Mouse (Mus musculus): ENCODE results near the gene Fam117a. TPM values are rescaled to one million over a fixed set of nuclear protein-coding genes. Genes with fewer than 3 reads are reported as not detected.

The Fam117a gene
- polyA plus RNA-seq, 1 experiment, result 14.3 TPM

- 79% methylated on average over 4 of the region's 4 CpGs for WGBS
- DNase-seq, result no peak
Measured at GRCm38 (mm10) chr11:95343180-95343579, 6.4 kb downstream of the Fam117a start.

GRCm38 (mm10) chr11:95344181-95344580 is 7.4 kb downstream of the Fam117a start:
- 71% methylated on average over 2 of the region's 2 CpGs for WGBS

More at GRCm38 (mm10) chr11:95343180-95343579, 6.4 kb downstream of the Fam117a start:
- no peak overlapping the region for H3K4me3 ChIP-seq (replicated peaks; ENCODE audit: insufficient read depth, low read depth, low read length)
- H3K27ac ChIP-seq (ENCODE audit: insufficient read depth, low read length), result no peak overlapping the region
- no peaks in the 10 kb centered on the region for H3K4me1 ChIP-seq (ENCODE audit: control insufficient read depth, insufficient read depth, low read length)
- no peak for TF ChIP-seq CTCF (IDR thresholded peaks at IDR 0.05; ENCODE audit: borderline replicate concordance, insufficient read depth, low read depth, low read length)
- H3K27me3 ChIP-seq (ENCODE audit: control insufficient read depth, insufficient read depth, low read length), result no peaks in the 10 kb centered on the region

GRCm38 (mm10) chr11:95350289-95350688 is 13.5 kb downstream of the Fam117a start:
- DNase-seq, result no peak
- WGBS, result 32% methylated on average over 6 of the region's 6 CpGs
- no peak for TF ChIP-seq POLR2A (IDR thresholded peaks at IDR 0.05; ENCODE audit: borderline replicate concordance, insufficient read depth, low read length)
- no peak for TF ChIP-seq CTCF (IDR thresholded peaks at IDR 0.05; ENCODE audit: borderline replicate concordance, insufficient read depth, low read depth, low read length)
- Histone ChIP-seq H3K4me3 (replicated peaks; ENCODE audit: insufficient read depth, low read depth, low read length) (no peak overlapping the region), H3K27ac (ENCODE audit: insufficient read depth, low read length) (no peak overlapping the region), H3K27me3 (ENCODE audit: control insufficient read depth, insufficient read depth, low read length) (no peaks in the 10 kb centered on the region), H3K4me1 (ENCODE audit: control insufficient read depth, insufficient read depth, low read length) (no peaks in the 10 kb centered on the region; the same call in 1 of the 2 replicates)

More at GRCm38 (mm10) chr11:95344181-95344580, 7.4 kb downstream of the Fam117a start:
- H3K4me3 ChIP-seq (replicated peaks; ENCODE audit: insufficient read depth, low read depth, low read length), result no peak overlapping the region
- DNase-seq, result no peak
- no peak for TF ChIP-seq CTCF (IDR thresholded peaks at IDR 0.05; ENCODE audit: borderline replicate concordance, insufficient read depth, low read depth, low read length)
- TF ChIP-seq POLR2A (IDR thresholded peaks at IDR 0.05; ENCODE audit: borderline replicate concordance, insufficient read depth, low read length), result no peak
- H3K4me1 ChIP-seq (ENCODE audit: control insufficient read depth, insufficient read depth, low read length), result no peaks in the 10 kb centered on the region
- no peak overlapping the region for H3K27ac ChIP-seq (ENCODE audit: insufficient read depth, low read length)
- no peaks in the 10 kb centered on the region for H3K27me3 ChIP-seq (ENCODE audit: control insufficient read depth, insufficient read depth, low read length)

- 91% methylated on average over 3 of the region's 3 CpGs for WGBS
- no peak overlapping the region for H3K27ac ChIP-seq (ENCODE audit: insufficient read depth, low read length)
- no peak for DNase-seq
- no peak overlapping the region for H3K4me3 ChIP-seq (replicated peaks; ENCODE audit: insufficient read depth, low read depth, low read length)
- TF ChIP-seq CTCF (IDR thresholded peaks at IDR 0.05; ENCODE audit: borderline replicate concordance, insufficient read depth, low read depth, low read length) (no peak), POLR2A (IDR thresholded peaks at IDR 0.05; ENCODE audit: borderline replicate concordance, insufficient read depth, low read length) (no peak)
- H3K4me1 ChIP-seq (ENCODE audit: control insufficient read depth, insufficient read depth, low read length), result no peaks in the 10 kb centered on the region; the same call in 1 of the 2 replicates
- no peaks in the 10 kb centered on the region for H3K27me3 ChIP-seq (ENCODE audit: control insufficient read depth, insufficient read depth, low read length)
Measured at GRCm38 (mm10) chr11:95350960-95351359, 14.1 kb downstream of the Fam117a start.

GRCm38 (mm10) chr11:95352686-95353085 is 15.9 kb downstream of the Fam117a start:
- TF ChIP-seq POLR2A (IDR thresholded peaks at IDR 0.05; ENCODE audit: borderline replicate concordance, insufficient read depth, low read length), result no peak
- TF ChIP-seq CTCF (IDR thresholded peaks at IDR 0.05; ENCODE audit: borderline replicate concordance, insufficient read depth, low read depth, low read length), result no peak
- WGBS, result 77% methylated on average over 2 of the region's 2 CpGs
- DNase-seq, result no peak
- H3K27ac ChIP-seq (ENCODE audit: insufficient read depth, low read length), result no peak overlapping the region
- no peak overlapping the region for H3K4me3 ChIP-seq (replicated peaks; ENCODE audit: insufficient read depth, low read depth, low read length)
- H3K27me3 ChIP-seq (ENCODE audit: control insufficient read depth, insufficient read depth, low read length), result no peaks in the 10 kb centered on the region
- H3K4me1 ChIP-seq (ENCODE audit: control insufficient read depth, insufficient read depth, low read length), result peaks cover 6% of the 10 kb centered on the region

- DNase-seq, result no peak
- Histone ChIP-seq H3K27me3 (ENCODE audit: control insufficient read depth, insufficient read depth, low read length) (no peaks in the 10 kb centered on the region), H3K4me1 (ENCODE audit: control insufficient read depth, insufficient read depth, low read length) (peaks cover 6% of the 10 kb centered on the region), H3K4me3 (replicated peaks; ENCODE audit: insufficient read depth, low read depth, low read length) (no peak overlapping the region), H3K27ac (ENCODE audit: insufficient read depth, low read length) (no peak overlapping the region)
- 78% methylated on average over 9 of the region's 9 CpGs for WGBS
- TF ChIP-seq POLR2A (IDR thresholded peaks at IDR 0.05; ENCODE audit: borderline replicate concordance, insufficient read depth, low read length) (no peak), CTCF (IDR thresholded peaks at IDR 0.05; ENCODE audit: borderline replicate concordance, insufficient read depth, low read depth, low read length) (no peak)
Measured at GRCm38 (mm10) chr11:95353226-95353625, 16.4 kb downstream of the Fam117a start.

- DNase-seq, result no peak
- TF ChIP-seq POLR2A (IDR thresholded peaks at IDR 0.05; ENCODE audit: borderline replicate concordance, insufficient read depth, low read length), result no peak
- no peak for TF ChIP-seq CTCF (IDR thresholded peaks at IDR 0.05; ENCODE audit: borderline replicate concordance, insufficient read depth, low read depth, low read length)
- WGBS, result 93% methylated on average over 14 of the region's 14 CpGs
Measured at GRCm38 (mm10) chr11:95354228-95354944, 17.6 kb downstream of the Fam117a start.

GRCm38 (mm10) chr11:95354945-95355660 is 18.3 kb downstream of the Fam117a start:
- no peak overlapping the region for H3K27ac ChIP-seq (ENCODE audit: insufficient read depth, low read length)
- peaks cover 6% of the 10 kb centered on the region for H3K4me1 ChIP-seq (ENCODE audit: control insufficient read depth, insufficient read depth, low read length)
- no peak for DNase-seq
- H3K27me3 ChIP-seq (ENCODE audit: control insufficient read depth, insufficient read depth, low read length), result no peaks in the 10 kb centered on the region
- TF ChIP-seq CTCF (IDR thresholded peaks at IDR 0.05; ENCODE audit: borderline replicate concordance, insufficient read depth, low read depth, low read length) (no peak), POLR2A (IDR thresholded peaks at IDR 0.05; ENCODE audit: borderline replicate concordance, insufficient read depth, low read length) (no peak)
- WGBS, result 91% methylated on average over 12 of the region's 12 CpGs
- no peak overlapping the region for H3K4me3 ChIP-seq (replicated peaks; ENCODE audit: insufficient read depth, low read depth, low read length)

More at GRCm38 (mm10) chr11:95354228-95354944, 17.6 kb downstream of the Fam117a start:
- Histone ChIP-seq H3K4me3 (replicated peaks; ENCODE audit: insufficient read depth, low read depth, low read length) (no peak overlapping the region), H3K27me3 (ENCODE audit: control insufficient read depth, insufficient read depth, low read length) (no peaks in the 10 kb centered on the region), H3K27ac (ENCODE audit: insufficient read depth, low read length) (no peak overlapping the region), H3K4me1 (ENCODE audit: control insufficient read depth, insufficient read depth, low read length) (peaks cover 6% of the 10 kb centered on the region)

Data from cerebellum, adult 2 months (tissue).